Mouse (Mus musculus) embryonic facial prominence, embryonic 14.5 days (tissue): ENCODE measurements at regions not wholly inside any gene's neighbourhood (a gene's known extent, or its start where the extent isn't known, plus 50 kb on each side); places are given as distances from the start of the nearest gene placed in this dataset.
A peak's percentile ranks its signal among the peaks of the same experiment; 100 is the strongest.

Source experiments
- ATAC-seq: fragments of 200-750 bp; cut with Nextera tagmentation; 2 replicates; pipeline ENCODE4 v1.8.0; 2017; ENCODE audit warnings: low read depth, moderate number of reproducible peaks, moderate TSS enrichment
- DNase-seq: peaks from one replicate; pipeline ENCODE4 v3.0.0-alpha.2; 2015; ENCODE audit warnings: low spot score
- H3K27ac ChIP-seq: fragments of 300-500 bp; sonication (generic); replicated peaks from 2 replicates; pipeline ENCODE4 v1.5.1; 2014; ENCODE audit warnings: low read depth, mild to moderate bottlenecking, low read length, moderate library complexity
- H3K27me3 ChIP-seq: fragments of 300-500 bp; sonication (generic); replicated peaks from 2 replicates; pipeline ENCODE4 v1.6.1; 2014; ENCODE audit warnings: low read length; ENCODE audit not compliant: control insufficient read depth, insufficient read depth
- H3K36me3 ChIP-seq: fragments of 300-500 bp; sonication (generic); 2 replicates; pipeline ENCODE4 v1.6.1; 2014; ENCODE audit warnings: low read length, mixed read lengths; ENCODE audit not compliant: control insufficient read depth, insufficient read depth
- H3K4me1 ChIP-seq: fragments of 300-500 bp; sonication (generic); 2 replicates; pipeline ENCODE4 v1.6.1; 2014; ENCODE audit warnings: antibody characterized with exemption, low read length; ENCODE audit not compliant: control insufficient read depth, insufficient read depth
- H3K4me2 ChIP-seq: fragments of 300-500 bp; sonication (generic); 2 replicates; pipeline ENCODE4 v1.6.1; 2014; ENCODE audit warnings: low read depth, mild to moderate bottlenecking, low read length, moderate library complexity, mixed read lengths
- H3K4me3 ChIP-seq: fragments of 300-500 bp; sonication (generic); 2 replicates; pipeline ENCODE4 v1.5.1; 2014; ENCODE audit warnings: low read depth, mild to moderate bottlenecking, low read length
- H3K9ac ChIP-seq: fragments of 300-500 bp; sonication (generic); 2 replicates; pipeline ENCODE4 v1.6.1; 2014; ENCODE audit warnings: low read depth, mild to moderate bottlenecking, low read length, moderate library complexity, mixed read lengths
- H3K9me3 ChIP-seq: fragments of 300-500 bp; sonication (generic); 2 replicates; pipeline ENCODE4 v1.6.1; 2016; ENCODE audit warnings: low read length; ENCODE audit not compliant: control insufficient read depth
- WGBS: fragments of 180-500 bp; shearing (Covaris S2); extraction: QIAGEN DNeasy Blood & Tissue Kit; methylation state at CpG from one replicate; pipeline ENCODE4 v1.1.7; 2014; 5-methylcytosine and 5-hydroxymethylcytosine counted together

- H3K4me1 ChIP-seq = no peaks in the 10 kb centered on the region
- H3K9me3 ChIP-seq = no peaks in the 10 kb centered on the region
- no peak for ATAC-seq
- H3K4me2 ChIP-seq = no peak overlapping the region
- no peak overlapping the region for H3K4me3 ChIP-seq
- DNase-seq = peak; percentile 4
- 59% methylated on average over 2 of the region's 2 CpGs for WGBS
- no peaks in the 10 kb centered on the region for H3K36me3 ChIP-seq
- no peak overlapping the region for H3K9ac ChIP-seq
- no peaks in the 10 kb centered on the region for H3K27me3 ChIP-seq
- no peak overlapping the region for H3K27ac ChIP-seq
Observed at GRCm38 (mm10) chr4:37445268-37445667, 493.7 kb upstream of the Lingo2 start.

- 88% methylated on average over 2 of the region's 2 CpGs for WGBS
Observed at GRCm38 (mm10) chr4:37412755-37413154, 461.2 kb upstream of the Lingo2 start.

GRCm38 (mm10) chr4:37388118-37388517 is 436.6 kb upstream of the Lingo2 start:
- H3K9me3 ChIP-seq = no peaks in the 10 kb centered on the region
- ATAC-seq (no peak), DNase-seq (peak; percentile 33)
- no peaks in the 10 kb centered on the region for H3K27me3 ChIP-seq
- H3K4me3 ChIP-seq = no peak overlapping the region
- H3K27ac ChIP-seq = no peak overlapping the region
- H3K9ac ChIP-seq = no peak overlapping the region
- no peak overlapping the region for H3K4me2 ChIP-seq
- H3K4me1 ChIP-seq = no peaks in the 10 kb centered on the region
- H3K36me3 ChIP-seq = no peaks in the 10 kb centered on the region

More at GRCm38 (mm10) chr4:37412755-37413154, 461.2 kb upstream of the Lingo2 start:
- no peaks in the 10 kb centered on the region for H3K27me3 ChIP-seq
- H3K36me3 ChIP-seq = no peaks in the 10 kb centered on the region
- no peak for ATAC-seq
- H3K27ac ChIP-seq = no peak overlapping the region
- H3K4me1 ChIP-seq = no peaks in the 10 kb centered on the region
- H3K9me3 ChIP-seq = no peaks in the 10 kb centered on the region
- DNase-seq = no peak
- H3K4me3 ChIP-seq = no peak overlapping the region
- H3K4me2 ChIP-seq = no peak overlapping the region
- H3K9ac ChIP-seq = no peak overlapping the region

- Histone ChIP-seq H3K4me1 (no peaks in the 10 kb centered on the region), H3K27ac (no peak overlapping the region; the same call in 1 of the 2 replicates), H3K27me3 (no peaks in the 10 kb centered on the region), H3K9me3 (no peaks in the 10 kb centered on the region), H3K4me3 (no peak overlapping the region), H3K9ac (no peak overlapping the region), H3K4me2 (no peak overlapping the region), H3K36me3 (no peaks in the 10 kb centered on the region)
- 47% methylated on average over 1 of the region's 1 CpGs for WGBS
- peak; percentile 2 for DNase-seq
- no peak for ATAC-seq
Observed at GRCm38 (mm10) chr4:37386882-37387281, 435.3 kb upstream of the Lingo2 start.

- no peak overlapping the region for H3K9ac ChIP-seq
- H3K4me1 ChIP-seq = no peaks in the 10 kb centered on the region
- H3K27me3 ChIP-seq = no peaks in the 10 kb centered on the region
- DNase-seq = no peak
- H3K9me3 ChIP-seq = peaks cover 7% of the 10 kb centered on the region; the same call in 1 of the 2 replicates
- no peak overlapping the region for H3K27ac ChIP-seq
- ATAC-seq = no peak
- no peak overlapping the region for H3K4me3 ChIP-seq
- no peaks in the 10 kb centered on the region for H3K36me3 ChIP-seq
- WGBS = 78% methylated on average over 3 of the region's 3 CpGs
- no peak overlapping the region for H3K4me2 ChIP-seq
Observed at GRCm38 (mm10) chr4:37364209-37364608, 412.7 kb upstream of the Lingo2 start.

- Histone ChIP-seq H3K4me1 (no peaks in the 10 kb centered on the region), H3K4me2 (no peak overlapping the region), H3K36me3 (no peaks in the 10 kb centered on the region), H3K27ac (no peak overlapping the region), H3K27me3 (no peaks in the 10 kb centered on the region), H3K9me3 (peaks cover 7% of the 10 kb centered on the region; the same call in 1 of the 2 replicates), H3K9ac (no peak overlapping the region), H3K4me3 (no peak overlapping the region)
- DNase-seq (no peak), ATAC-seq (no peak)
- WGBS = 84% methylated on average over 5 of the region's 5 CpGs
Observed at GRCm38 (mm10) chr4:37361254-37361653, 409.7 kb upstream of the Lingo2 start.

- DNase-seq = no peak
- ATAC-seq = no peak
- Histone ChIP-seq H3K9me3 (no peaks in the 10 kb centered on the region), H3K27ac (no peak overlapping the region), H3K36me3 (no peaks in the 10 kb centered on the region), H3K4me3 (no peak overlapping the region), H3K4me1 (no peaks in the 10 kb centered on the region), H3K9ac (no peak overlapping the region), H3K27me3 (no peaks in the 10 kb centered on the region), H3K4me2 (no peak overlapping the region)
Observed at GRCm38 (mm10) chr4:37338376-37338775, 386.8 kb upstream of the Lingo2 start.
